In the genomic region with DNA sequence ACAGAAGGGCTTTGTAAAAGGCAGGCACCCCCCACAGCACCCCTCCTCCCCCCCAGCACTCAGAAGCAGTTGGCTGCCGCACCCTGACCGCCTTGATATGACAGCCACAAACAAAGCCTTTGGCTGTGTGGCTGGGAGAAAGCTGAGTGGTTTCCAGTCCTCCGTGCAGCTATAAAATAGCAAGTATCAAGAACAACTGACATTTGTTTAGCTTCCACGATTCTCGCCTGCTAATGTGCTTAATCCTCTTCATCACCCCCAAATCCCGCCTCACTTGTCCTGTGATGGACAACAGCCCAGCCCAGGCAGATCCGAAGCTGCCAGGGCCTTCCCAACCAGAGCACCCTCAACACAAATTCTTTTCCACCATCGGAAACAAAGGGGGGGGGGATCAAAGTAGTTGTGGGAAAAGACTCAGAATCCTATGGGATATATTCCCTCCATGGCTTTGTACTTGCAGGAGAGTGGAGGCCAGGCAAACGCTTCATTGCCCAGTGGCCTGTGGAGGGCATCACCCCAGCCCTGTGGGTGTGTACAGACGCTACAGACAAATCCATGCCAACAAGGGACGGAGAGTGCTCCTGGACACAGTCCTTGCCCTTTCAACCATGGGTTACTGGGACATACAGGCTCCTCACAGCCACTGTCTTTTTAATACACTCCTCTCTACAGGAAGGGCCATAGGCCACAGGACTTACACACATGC, we compare ENCODE assay signal across 7 mouse cellular contexts. TPM values are rescaled to one million over a fixed set of nuclear protein-coding genes. Genes with fewer than 3 reads are reported as not detected.
DNase-seq lines count a peak whose midpoint lies in the region; ATAC-seq and TF ChIP-seq lines count a peak whose summit lies in the region.

No protein-coding gene starts in this region.

- H3K27me3 ChIP-seq in hindbrain, embryonic 15.5 days: no peaks in the 10 kb centered on the region
- H3K27me3 ChIP-seq in liver, postnatal 0 days (ENCODE audit: insufficient read depth, low read length): no peaks in the 10 kb centered on the region

- 40% methylated on average over 11 of the region's 11 CpGs for WGBS in hindbrain, embryonic 15.5 days
- 62% methylated on average over 11 of the region's 11 CpGs for WGBS in liver, postnatal 0 days (ENCODE audit: insufficient replicate concordance)

- no peak overlapping the region for H3K4me3 ChIP-seq in hindbrain, embryonic 15.5 days
- no peak overlapping the region for H3K4me3 ChIP-seq in liver, postnatal 0 days (ENCODE audit: low read depth, low read length)

- peaks cover 28% of the 10 kb centered on the region for H3K4me1 ChIP-seq in hindbrain, embryonic 15.5 days (replicated peaks)
- 0 out of 2 replicates have a peak, but pooled peaks cover 4% of the 10 kb centered on the region for H3K4me1 ChIP-seq in liver, postnatal 0 days (ENCODE audit: insufficient read depth)

- no peaks in the 10 kb centered on the region for H3K9me3 ChIP-seq in hindbrain, embryonic 15.5 days
- H3K9me3 ChIP-seq in liver, postnatal 0 days (ENCODE audit: low read length): no peaks in the 10 kb centered on the region

- no peak overlapping the region for H3K4me2 ChIP-seq in hindbrain, embryonic 15.5 days
- H3K4me2 ChIP-seq in liver, postnatal 0 days (ENCODE audit: low read depth, low read length): no peak overlapping the region

- DNase-seq in right cerebral cortex, postnatal 10 days (ENCODE audit: low spot score in 2 of 2): peak; percentile 64
- DNase-seq in right cerebral cortex, postnatal 14 days: no peak
- DNase-seq in liver, postnatal 0 days: no peak
- no peak for DNase-seq in adrenal gland, postnatal 4 days (ENCODE audit: low spot score in 2 of 2)
- no peak for DNase-seq in adrenal gland, postnatal 10 days
- DNase-seq in embryo, embryonic 9.5 days (ENCODE audit: extremely low spot score): no peak

- H3K27ac ChIP-seq in hindbrain, embryonic 15.5 days (replicated peaks): 0 out of 2 replicates have a peak overlapping the region, but pooled peaks have one; percentile 30
- no peak overlapping the region for H3K27ac ChIP-seq in liver, postnatal 0 days (ENCODE audit: low read depth)

- H3K36me3 ChIP-seq in hindbrain, embryonic 15.5 days: no peaks in the 10 kb centered on the region
- no peaks in the 10 kb centered on the region for H3K36me3 ChIP-seq in liver, postnatal 0 days (replicated peaks; ENCODE audit: insufficient read depth, low read length)

- no peak overlapping the region for H3K9ac ChIP-seq in hindbrain, embryonic 15.5 days
- no peak overlapping the region for H3K9ac ChIP-seq in liver, postnatal 0 days (replicated peaks)

- ATAC-seq in hindbrain, embryonic 15.5 days (ENCODE audit: low FRiP score, low read depth): 0 out of 2 replicates have a peak, but pooled peaks have one; percentile 28
- ATAC-seq in liver, postnatal 0 days: peak; percentile 57; the same call in 1 of the 2 replicates

- TF ChIP-seq EP300 in liver, postnatal 0 days (IDR thresholded peaks at IDR 0.05; ENCODE audit: low read depth): no peak

- no peak for TF ChIP-seq CTCF in liver, postnatal 0 days (IDR thresholded peaks at IDR 0.05; ENCODE audit: low read depth)

RNA-seq across cellular contexts. Expression of a gene that starts 47.3 kb away (rescaled TPM):
- 6.5 and 7.0 TPM in 2 replicates for polyA plus RNA-seq in hindbrain, embryonic 15.5 days (2015; fragmentation: Nextera tagmentation; extraction: Ambion mirVana)
- polyA plus RNA-seq in liver, postnatal 0 days (2015; fragmentation: Nextera tagmentation; extraction: Ambion mirVana): 20.0 and 21.1 TPM in 2 replicates
- total RNA-seq in adrenal gland, postnatal 4 days (2021): 1 to 10 TPM; 5.0 to 9.1 TPM
- 1 to 10 TPM; 5.4 to 9.6 TPM for total RNA-seq in adrenal gland, postnatal 10 days (2021)

Comparison
In these comparisons a context has a peak if more than half of its experiments do, and no peak if none do; other contexts are left out.
1. DNase-seq: peak in right cerebral cortex, postnatal 10 days (2 of 2); none in right cerebral cortex, postnatal 14 days (single experiment), liver, postnatal 0 days (single experiment), adrenal gland, postnatal 4 days (0 of 2), adrenal gland, postnatal 10 days (single experiment) and embryo, embryonic 9.5 days (single experiment).